In the genomic region with DNA sequence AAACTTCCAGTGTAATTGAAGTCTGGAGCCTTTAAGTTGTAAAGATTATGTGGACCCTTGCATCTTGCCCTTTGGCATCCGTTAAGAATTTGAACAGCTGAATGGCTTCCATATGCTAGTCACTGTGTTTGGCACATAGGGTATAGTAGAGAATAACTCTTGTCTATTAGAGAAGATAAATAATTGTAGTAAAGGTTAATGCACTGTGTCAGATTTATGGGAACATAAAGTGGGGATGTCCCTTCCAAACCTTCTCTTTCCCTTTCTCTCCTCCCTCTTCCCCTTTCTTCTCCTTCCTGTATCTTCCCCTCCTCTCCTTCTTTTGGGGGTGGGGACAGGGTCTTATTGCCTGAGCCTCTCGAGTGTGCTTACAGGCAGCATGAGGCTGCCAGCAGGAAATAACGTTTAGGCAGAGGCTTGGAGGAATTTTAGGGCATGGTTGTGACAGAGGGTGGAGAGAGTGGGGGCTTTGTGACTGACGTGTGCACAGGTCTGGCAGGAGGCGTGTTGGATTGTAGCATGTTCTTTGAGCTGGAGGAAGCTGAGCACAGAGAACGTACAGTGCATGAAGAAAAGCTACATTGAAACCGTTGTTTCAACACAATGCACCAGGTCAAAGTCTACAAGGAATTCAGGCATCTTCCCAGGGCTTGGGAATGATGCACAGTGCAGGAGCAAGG, we compare ENCODE assay signal across 9 mouse cellular contexts. TPM values are rescaled to one million over a fixed set of nuclear protein-coding genes. Genes with fewer than 3 reads are reported as not detected.
DNase-seq lines count a peak whose midpoint lies in the region; ATAC-seq and TF ChIP-seq lines count a peak whose summit lies in the region.
"Had no signal": no experiment of that assay in that cellular context is flagged by ENCODE, and none has a peak within 500 bp of the region (broad histone marks: within the 10 kb centered on the region; RNA-seq: fewer than 3 reads in every experiment).

No protein-coding gene starts in this region.

- no peak for TF ChIP-seq CTCF in lung, embryonic 14.5 days (IDR thresholded peaks at IDR 0.05; ENCODE audit: low read depth)

- no peaks in the 10 kb centered on the region for H3K36me3 ChIP-seq in lung, embryonic 14.5 days (ENCODE audit: insufficient read depth)
- H3K36me3 ChIP-seq in forebrain, embryonic 13.5 days (ENCODE audit: poor library complexity, severe bottlenecking) = no peaks in the 10 kb centered on the region
- H3K36me3 ChIP-seq in limb, embryonic 10.5 days = no peaks in the 10 kb centered on the region
- no peaks in the 10 kb centered on the region for H3K36me3 ChIP-seq in neural tube, embryonic 13.5 days

- H3K9me3 ChIP-seq in lung, embryonic 14.5 days (ENCODE audit: low read depth, low read length) = no peaks in the 10 kb centered on the region
- no peaks in the 10 kb centered on the region for H3K9me3 ChIP-seq in forebrain, embryonic 13.5 days (replicated peaks)
- H3K9me3 ChIP-seq in limb, embryonic 10.5 days (replicated peaks) = no peaks in the 10 kb centered on the region
- H3K9me3 ChIP-seq in neural tube, embryonic 13.5 days = no peaks in the 10 kb centered on the region

- H3K27me3 ChIP-seq in lung, embryonic 14.5 days (ENCODE audit: insufficient read depth, low read length) = no peaks in the 10 kb centered on the region
- H3K27me3 ChIP-seq in forebrain, embryonic 13.5 days = no peaks in the 10 kb centered on the region
- no peaks in the 10 kb centered on the region for H3K27me3 ChIP-seq in limb, embryonic 10.5 days (ENCODE audit: low read depth, poor library complexity, severe bottlenecking)
- H3K27me3 ChIP-seq in neural tube, embryonic 13.5 days = no peaks in the 10 kb centered on the region

- H3K4me2 ChIP-seq in lung, embryonic 14.5 days = peak overlapping the region; percentile 10
- H3K4me2 ChIP-seq in forebrain, embryonic 13.5 days = peak overlapping the region; percentile 36
- peak overlapping the region; percentile 4; the same call in 1 of the 2 replicates for H3K4me2 ChIP-seq in neural tube, embryonic 13.5 days

- H3K4me1 ChIP-seq in lung, embryonic 14.5 days (ENCODE audit: insufficient read depth) = peaks cover 59% of the 10 kb centered on the region
- H3K4me1 ChIP-seq in forebrain, embryonic 13.5 days = peaks cover 75% of the 10 kb centered on the region
- H3K4me1 ChIP-seq in limb, embryonic 10.5 days = peaks cover 96% of the 10 kb centered on the region
- peaks cover 53% of the 10 kb centered on the region for H3K4me1 ChIP-seq in neural tube, embryonic 13.5 days (replicated peaks)

- 21% methylated on average over 7 of the region's 7 CpGs for WGBS in lung, embryonic 14.5 days
- WGBS in forebrain, embryonic 13.5 days = 14% methylated on average over 7 of the region's 7 CpGs
- 27% methylated on average over 7 of the region's 7 CpGs for WGBS in limb, embryonic 10.5 days
- WGBS in neural tube, embryonic 13.5 days = 26% methylated on average over 7 of the region's 7 CpGs

- H3K4me3 ChIP-seq in lung, embryonic 14.5 days (ENCODE audit: low read depth, low read length) = no peak overlapping the region
- no peak overlapping the region for H3K4me3 ChIP-seq in forebrain, embryonic 13.5 days
- H3K4me3 ChIP-seq in limb, embryonic 10.5 days = no peak overlapping the region
- H3K4me3 ChIP-seq in neural tube, embryonic 13.5 days = no peak overlapping the region

- peak overlapping the region; percentile 94 for H3K27ac ChIP-seq in lung, embryonic 14.5 days (ENCODE audit: low read depth)
- H3K27ac ChIP-seq in forebrain, embryonic 13.5 days = peak overlapping the region; percentile 96
- H3K27ac ChIP-seq in limb, embryonic 10.5 days = peak overlapping the region; percentile 91
- peak overlapping the region; percentile 90 for H3K27ac ChIP-seq in neural tube, embryonic 13.5 days (replicated peaks)

- H3K9ac ChIP-seq in lung, embryonic 14.5 days = no peak overlapping the region
- H3K9ac ChIP-seq in forebrain, embryonic 13.5 days = 0 out of 2 replicates have a peak overlapping the region, but pooled peaks have one; percentile 31
- peak overlapping the region; percentile 55; the same call in 1 of the 2 replicates for H3K9ac ChIP-seq in neural tube, embryonic 13.5 days

- peak; percentile 48 for DNase-seq in lung, embryonic 14.5 days
- DNase-seq in lung, adult 18-20 months = no peak
- no peak for DNase-seq in limb, embryonic 10.5 days (ENCODE audit: low spot score)
- no peak for DNase-seq in adrenal gland, postnatal 36 days
- no peak for DNase-seq in frontal cortex, postnatal 10 days (ENCODE audit: low spot score in 2 of 2)
- DNase-seq in heart, adult 18-20 months = no peak

- ATAC-seq in lung, embryonic 14.5 days (ENCODE audit: insufficient read depth) = peak; percentile 1; the same call in 1 of the 2 replicates
- ATAC-seq in forebrain, embryonic 13.5 days = peak; percentile 9; the same call in 1 of the 2 replicates
- ATAC-seq in neural tube, embryonic 13.5 days (ENCODE audit: low read depth) = peak; percentile 24; the same call in 1 of the 2 replicates
- ATAC-seq: lung, postnatal 0 days had no signal

RNA-seq across cellular contexts. Expression of a gene that starts 47.8 kb away (rescaled TPM):
- 43.8 and 45.1 TPM in 2 replicates for polyA plus RNA-seq in lung, embryonic 14.5 days (2014; fragmentation: Nextera tagmentation; extraction: Ambion mirVana)
- 18.6 and 19.9 TPM in 2 replicates for polyA plus RNA-seq in forebrain, embryonic 13.5 days (2015; fragmentation: Nextera tagmentation; extraction: Ambion mirVana)
- polyA plus RNA-seq in limb, embryonic 10.5 days (2016; fragmentation: Nextera tagmentation; extraction: Ambion mirVana) = 22.7 and 29.6 TPM in 2 replicates
- polyA plus RNA-seq in neural tube, embryonic 13.5 days (2015; fragmentation: Nextera tagmentation; extraction: Ambion mirVana) = 11.2 and 14.1 TPM in 2 replicates
- total RNA-seq in adrenal gland, postnatal 36 days (2021) = 10 to 100 TPM; 66.1 to 76.2 TPM
- total RNA-seq in heart, adult 18-20 months (2021) = 10 to 100 TPM; 15.2 to 17.6 TPM
